Mouse (Mus musculus): ENCODE results near the gene Gtf2a1l. TPM values are rescaled to one million over a fixed set of nuclear protein-coding genes. Genes with fewer than 3 reads are reported as not detected.

Gtf2a1l gene
- polyA plus RNA-seq, 1 experiment from 2014 or later: not detected

DNA sequence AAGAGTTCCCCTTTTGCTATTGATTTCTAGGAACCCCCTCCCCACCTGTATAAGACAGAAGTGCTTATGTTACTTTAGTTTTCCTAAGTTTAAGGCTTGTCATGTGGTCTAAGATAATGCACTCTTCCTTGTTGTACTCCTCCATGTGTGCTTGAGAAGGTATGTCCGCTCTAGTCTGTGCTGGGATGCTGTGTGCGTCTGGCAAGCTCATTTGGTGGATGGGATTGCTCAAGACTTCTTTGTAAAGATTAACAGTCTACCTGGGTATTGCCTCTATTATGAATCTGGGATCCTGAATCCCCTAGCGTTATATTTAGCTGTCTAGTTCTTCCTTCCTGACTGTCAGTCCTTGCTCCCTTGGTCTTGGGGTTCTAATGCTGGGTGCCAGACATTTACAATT lies 35.8 kb upstream of the Gtf2a1l start:
- Histone ChIP-seq H3K4me1 (peaks cover 31% of the 10 kb centered on the region), H3K36me3 (peaks cover 22% of the 10 kb centered on the region), H3K4me3 (no peak overlapping the region), H3K27me3 (ENCODE audit: insufficient read depth, poor library complexity, severe bottlenecking) (no peaks in the 10 kb centered on the region), H3K9me3 (no peaks in the 10 kb centered on the region), H3K27ac (no peak overlapping the region)
- DNase-seq (ENCODE audit: low spot score): no peak
- 88% methylated on average over 3 of the region's 3 CpGs for whole genome bisulfite sequencing

DNA sequence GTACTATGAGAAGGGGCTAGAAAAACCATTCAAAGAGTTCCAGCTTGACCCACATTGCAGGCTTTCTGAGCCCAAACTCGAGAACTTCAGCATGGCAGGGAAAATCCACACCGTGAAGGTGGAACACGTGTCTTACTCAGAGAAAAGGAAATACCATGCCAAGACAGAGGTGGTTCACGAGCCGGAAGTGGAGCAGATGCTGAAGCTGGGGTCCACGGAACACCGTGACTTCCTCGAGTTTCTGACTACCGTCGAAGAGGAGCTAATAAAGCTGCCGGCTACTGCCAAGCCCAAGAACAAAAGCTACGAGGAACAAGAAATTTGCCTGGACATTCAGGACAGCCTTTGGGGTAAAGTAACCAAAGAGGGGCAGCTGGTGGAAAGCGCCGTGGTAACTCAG lies 32.4 kb upstream of the Gtf2a1l start:
- DNase-seq (ENCODE audit: low spot score): no peak
- H3K27ac ChIP-seq: no peak overlapping the region
- 86% methylated on average over 14 of the region's 14 CpGs for WGBS

DNA sequence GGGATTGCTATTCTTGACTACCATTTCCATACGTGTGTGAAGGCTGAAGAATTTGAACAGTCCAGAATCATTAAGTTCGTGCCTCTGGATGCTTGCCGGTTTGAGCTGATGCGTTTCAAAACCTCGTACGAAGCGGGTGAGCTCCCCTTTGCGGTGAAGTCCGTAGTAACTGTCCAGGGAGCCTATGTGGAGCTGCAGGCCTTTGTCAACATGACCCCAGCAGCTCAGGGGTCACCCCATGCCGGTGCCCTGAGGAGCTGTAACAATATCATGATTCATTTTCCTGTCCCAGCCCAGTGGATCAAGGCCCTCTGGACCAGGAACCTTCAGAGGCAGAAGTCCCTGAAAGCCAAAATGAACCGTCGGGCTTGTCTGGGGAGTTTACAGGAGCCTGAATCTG lies 31.9 kb upstream of the Gtf2a1l start:
- H3K36me3 ChIP-seq: peaks cover 24% of the 10 kb centered on the region
- H3K9me3 ChIP-seq: no peaks in the 10 kb centered on the region
- no peak overlapping the region for H3K27ac ChIP-seq
- no peaks in the 10 kb centered on the region for H3K27me3 ChIP-seq (ENCODE audit: insufficient read depth, poor library complexity, severe bottlenecking)
- no peak overlapping the region for H3K4me3 ChIP-seq
- WGBS: 67% methylated on average over 12 of the region's 12 CpGs
- no peak for DNase-seq (ENCODE audit: low spot score)
- peaks cover 4% of the 10 kb centered on the region; the same call in 1 of the 2 replicates for H3K4me1 ChIP-seq

More for the DNA sequence above, 32.4 kb upstream of the Gtf2a1l start:
- Histone ChIP-seq H3K27me3 (ENCODE audit: insufficient read depth, poor library complexity, severe bottlenecking) (no peaks in the 10 kb centered on the region), H3K4me3 (no peak overlapping the region), H3K4me1 (peaks cover 4% of the 10 kb centered on the region; the same call in 1 of the 2 replicates), H3K9me3 (no peaks in the 10 kb centered on the region), H3K36me3 (peaks cover 24% of the 10 kb centered on the region)

DNA sequence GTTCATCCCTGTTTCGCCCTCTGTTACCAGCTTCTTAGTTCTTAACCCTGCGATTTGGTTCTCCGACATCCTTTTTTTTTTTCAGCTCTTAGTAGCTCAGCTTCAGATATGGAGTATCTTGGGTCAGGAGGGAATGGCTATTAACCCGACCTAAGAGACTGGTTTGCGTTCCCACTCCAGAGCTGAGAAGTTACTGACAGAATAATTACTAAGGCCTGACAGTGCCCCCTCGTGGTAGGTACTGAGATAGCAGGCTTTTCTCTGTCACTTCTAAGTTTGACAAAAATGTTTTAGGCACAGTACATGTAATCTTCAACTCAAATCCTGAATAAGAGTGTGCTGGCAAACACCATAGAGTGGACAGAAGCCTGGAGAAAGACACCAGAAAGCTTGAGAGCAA lies 27.4 kb upstream of the Gtf2a1l start:
- H3K4me1 ChIP-seq: peaks cover 4% of the 10 kb centered on the region; the same call in 1 of the 2 replicates
- 20% methylated on average over 6 of the region's 6 CpGs for WGBS
- no peak overlapping the region for H3K27ac ChIP-seq
- no peak overlapping the region for H3K4me3 ChIP-seq
- H3K27me3 ChIP-seq (ENCODE audit: insufficient read depth, poor library complexity, severe bottlenecking): no peaks in the 10 kb centered on the region
- peak; percentile 86 for DNase-seq (ENCODE audit: low spot score)
- no peaks in the 10 kb centered on the region for H3K9me3 ChIP-seq
- H3K36me3 ChIP-seq: peaks cover 24% of the 10 kb centered on the region

DNA sequence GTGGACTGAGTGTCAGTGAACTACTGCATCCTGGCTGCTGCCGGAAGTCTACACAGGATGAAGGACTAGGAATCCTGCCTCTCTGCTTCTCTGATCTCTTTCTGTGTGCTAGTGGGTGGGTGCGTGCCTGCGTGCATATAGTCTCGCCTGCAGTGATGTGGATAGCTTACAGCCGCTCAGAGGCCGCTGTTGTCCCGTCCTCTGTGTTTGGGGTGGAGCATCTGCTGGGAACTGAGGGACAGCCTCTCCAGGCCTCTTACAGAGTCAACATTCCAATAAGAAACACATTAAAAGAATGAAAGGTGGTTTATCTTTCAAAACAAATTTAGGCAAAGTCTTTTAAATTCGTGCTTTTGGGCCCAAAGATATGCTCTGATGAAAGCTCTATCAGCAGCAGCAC lies 26.6 kb upstream of the Gtf2a1l start:
- Histone ChIP-seq H3K4me3 (no peak overlapping the region), H3K4me1 (peaks cover 4% of the 10 kb centered on the region; the same call in 1 of the 2 replicates), H3K9me3 (no peaks in the 10 kb centered on the region), H3K27me3 (ENCODE audit: insufficient read depth, poor library complexity, severe bottlenecking) (no peaks in the 10 kb centered on the region), H3K36me3 (peaks cover 23% of the 10 kb centered on the region; the same call in 1 of the 2 replicates), H3K27ac (no peak overlapping the region)
- 86% methylated on average over 8 of the region's 8 CpGs for WGBS
- no peak for DNase-seq (ENCODE audit: low spot score)

- peaks cover 35% of the 10 kb centered on the region for H3K36me3 ChIP-seq
- WGBS: 78% methylated on average over 7 of the region's 7 CpGs
- no peaks in the 10 kb centered on the region for H3K27me3 ChIP-seq (ENCODE audit: insufficient read depth, poor library complexity, severe bottlenecking)
- H3K9me3 ChIP-seq: no peaks in the 10 kb centered on the region
- no peak overlapping the region for H3K27ac ChIP-seq
- no peak overlapping the region for H3K4me3 ChIP-seq
- DNase-seq (ENCODE audit: low spot score): no peak
- peaks cover 4% of the 10 kb centered on the region; the same call in 1 of the 2 replicates for H3K4me1 ChIP-seq
Measured at GRCm38 (mm10) chr17:88644876-88645275, 23.6 kb upstream of the Gtf2a1l start.

DNA sequence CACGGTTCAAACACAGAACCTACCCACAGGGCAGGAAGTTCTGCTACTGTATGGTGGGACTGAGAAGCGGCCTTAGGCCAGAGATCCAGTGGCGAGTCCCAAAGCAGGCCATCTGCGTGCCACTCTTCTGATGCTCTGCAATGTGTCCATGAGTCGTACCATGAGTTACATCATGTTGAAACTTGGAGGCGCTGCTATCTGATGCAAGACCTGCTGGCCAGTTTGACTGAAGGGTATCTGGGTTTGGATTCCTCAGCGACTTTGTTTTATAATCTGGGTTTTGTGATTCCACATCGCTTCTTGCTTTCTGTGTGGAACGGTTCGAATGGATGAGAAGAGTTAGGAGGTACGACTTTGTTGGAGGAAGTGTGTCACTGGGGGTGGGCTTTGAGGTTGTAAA lies 23.2 kb upstream of the Gtf2a1l start:
- H3K36me3 ChIP-seq: peaks cover 34% of the 10 kb centered on the region
- no peak for DNase-seq (ENCODE audit: low spot score)
- H3K9me3 ChIP-seq: no peaks in the 10 kb centered on the region
- no peaks in the 10 kb centered on the region for H3K27me3 ChIP-seq (ENCODE audit: insufficient read depth, poor library complexity, severe bottlenecking)
- H3K27ac ChIP-seq: no peak overlapping the region
- H3K4me1 ChIP-seq: peaks cover 4% of the 10 kb centered on the region; the same call in 1 of the 2 replicates
- no peak overlapping the region for H3K4me3 ChIP-seq
- 89% methylated on average over 11 of the region's 11 CpGs for WGBS

GRCm38 (mm10) chr17:88647149-88647548 lies 21.3 kb upstream of the Gtf2a1l start:
- Histone ChIP-seq H3K4me1 (no peaks in the 10 kb centered on the region), H3K27me3 (ENCODE audit: insufficient read depth, poor library complexity, severe bottlenecking) (no peaks in the 10 kb centered on the region), H3K27ac (no peak overlapping the region), H3K9me3 (no peaks in the 10 kb centered on the region), H3K4me3 (no peak overlapping the region), H3K36me3 (peaks cover 34% of the 10 kb centered on the region)
- WGBS: 81% methylated on average over 3 of the region's 3 CpGs
- no peak for DNase-seq (ENCODE audit: low spot score)

GRCm38 (mm10) chr17:88652010-88652409 lies 16.4 kb upstream of the Gtf2a1l start:
- Histone ChIP-seq H3K36me3 (peaks cover 14% of the 10 kb centered on the region), H3K4me1 (no peaks in the 10 kb centered on the region), H3K9me3 (no peaks in the 10 kb centered on the region), H3K27me3 (ENCODE audit: insufficient read depth, poor library complexity, severe bottlenecking) (no peaks in the 10 kb centered on the region), H3K4me3 (no peak overlapping the region), H3K27ac (no peak overlapping the region)
- 6% methylated on average over 9 of the region's 9 CpGs for WGBS
- DNase-seq (ENCODE audit: low spot score): no peak

DNA sequence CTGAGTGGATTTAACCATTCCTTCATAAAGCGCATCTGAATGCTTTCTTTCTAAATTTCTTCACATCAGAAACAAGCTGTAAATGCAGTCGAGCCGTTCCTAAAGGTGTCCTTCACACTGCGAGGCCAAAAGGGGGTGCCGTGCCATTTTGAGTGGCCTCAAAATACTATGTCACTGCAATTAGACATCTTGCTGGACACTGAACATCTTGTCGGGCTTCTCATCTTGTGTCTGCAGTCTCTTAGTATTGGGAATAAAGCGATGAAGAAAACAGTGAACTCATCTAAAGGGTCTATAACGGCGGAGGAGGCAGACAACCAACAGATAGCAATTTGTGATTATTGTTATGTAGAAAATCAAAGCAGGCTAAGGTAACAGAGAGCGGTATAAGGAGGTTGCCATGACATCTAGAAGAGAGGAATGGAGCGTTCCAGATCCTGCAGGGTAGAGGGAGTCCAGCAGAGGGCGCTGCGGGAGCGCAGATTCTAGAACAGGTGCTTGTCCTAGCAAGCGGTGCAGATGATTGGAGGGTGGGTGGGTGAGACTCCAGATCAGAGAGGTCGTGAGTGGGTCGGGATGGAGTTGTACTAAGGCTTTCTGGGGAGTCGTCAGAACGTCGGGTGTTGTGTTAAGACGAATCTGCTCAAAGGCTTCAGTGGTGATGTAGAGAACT lies 15.6 kb upstream of the Gtf2a1l start:
- H3K4me3 ChIP-seq: no peak overlapping the region
- DNase-seq (ENCODE audit: low spot score): peak; percentile 91
- H3K27ac ChIP-seq: no peak overlapping the region
- WGBS: 20% methylated on average over 21 of the region's 21 CpGs
- H3K9me3 ChIP-seq: no peaks in the 10 kb centered on the region
- no peaks in the 10 kb centered on the region for H3K4me1 ChIP-seq
- no peaks in the 10 kb centered on the region for H3K27me3 ChIP-seq (ENCODE audit: insufficient read depth, poor library complexity, severe bottlenecking)
- peaks cover 10% of the 10 kb centered on the region for H3K36me3 ChIP-seq

DNA sequence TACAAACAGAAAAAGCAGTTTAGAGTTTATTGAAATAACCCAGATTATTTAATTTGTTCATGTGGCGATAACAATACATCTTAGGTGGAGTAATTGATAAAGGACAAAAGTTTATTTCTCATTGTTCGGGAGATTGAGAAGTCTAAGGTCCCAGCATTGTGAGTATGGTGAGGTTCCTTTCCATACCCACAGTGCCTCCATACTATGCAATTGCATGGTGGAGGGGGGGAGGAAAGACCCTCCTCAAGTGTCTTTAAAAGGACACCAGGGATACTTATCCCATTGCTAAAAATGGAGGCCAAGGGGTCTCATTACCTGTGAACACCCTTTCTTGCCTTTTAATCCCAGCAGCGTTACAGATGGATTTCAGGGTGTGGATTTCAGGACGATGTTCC lies 15.1 kb upstream of the Gtf2a1l start:
- WGBS: 74% methylated on average over 4 of the region's 4 CpGs
- DNase-seq (ENCODE audit: low spot score): no peak
- peaks cover 6% of the 10 kb centered on the region for H3K36me3 ChIP-seq

DNA sequence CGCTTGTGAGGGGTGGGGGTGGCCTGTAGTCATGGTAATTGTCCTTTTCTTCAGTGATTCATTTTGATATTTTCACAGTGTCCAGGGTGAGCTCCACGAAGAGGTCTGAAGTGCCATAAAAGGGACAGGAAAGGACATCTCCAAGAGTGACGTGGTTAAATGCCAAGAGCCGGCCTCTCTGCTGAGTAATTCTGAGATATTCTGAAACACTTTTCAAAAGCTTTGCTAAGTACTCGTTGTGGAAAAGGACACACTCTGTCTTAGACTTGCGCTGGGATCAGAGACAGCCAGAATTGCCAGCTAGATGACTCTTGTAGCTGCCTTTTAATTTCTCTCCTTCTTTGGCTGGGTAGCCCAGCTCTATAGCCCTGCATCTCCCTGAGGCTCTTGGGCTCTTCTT lies 9.9 kb upstream of the Gtf2a1l start:
- Histone ChIP-seq H3K27me3 (ENCODE audit: insufficient read depth, poor library complexity, severe bottlenecking) (no peaks in the 10 kb centered on the region), H3K4me3 (no peak overlapping the region), H3K4me1 (no peaks in the 10 kb centered on the region), H3K27ac (no peak overlapping the region), H3K9me3 (no peaks in the 10 kb centered on the region), H3K36me3 (no peaks in the 10 kb centered on the region)
- 75% methylated on average over 6 of the region's 6 CpGs for WGBS
- DNase-seq (ENCODE audit: low spot score): no peak

More for the DNA sequence above, 15.1 kb upstream of the Gtf2a1l start:
- Histone ChIP-seq H3K4me3 (no peak overlapping the region), H3K27me3 (ENCODE audit: insufficient read depth, poor library complexity, severe bottlenecking) (no peaks in the 10 kb centered on the region), H3K27ac (no peak overlapping the region), H3K9me3 (no peaks in the 10 kb centered on the region), H3K4me1 (no peaks in the 10 kb centered on the region)

- Histone ChIP-seq H3K4me3 (no peak overlapping the region), H3K27me3 (ENCODE audit: insufficient read depth, poor library complexity, severe bottlenecking) (no peaks in the 10 kb centered on the region), H3K4me1 (peaks cover 5% of the 10 kb centered on the region; the same call in 1 of the 2 replicates), H3K27ac (no peak overlapping the region), H3K9me3 (no peaks in the 10 kb centered on the region), H3K36me3 (no peaks in the 10 kb centered on the region)
- 55% methylated on average over 2 of the region's 2 CpGs for WGBS
- no peak for DNase-seq (ENCODE audit: low spot score)
Measured at GRCm38 (mm10) chr17:88666076-88666475, 2.4 kb upstream of the Gtf2a1l start.

DNA sequence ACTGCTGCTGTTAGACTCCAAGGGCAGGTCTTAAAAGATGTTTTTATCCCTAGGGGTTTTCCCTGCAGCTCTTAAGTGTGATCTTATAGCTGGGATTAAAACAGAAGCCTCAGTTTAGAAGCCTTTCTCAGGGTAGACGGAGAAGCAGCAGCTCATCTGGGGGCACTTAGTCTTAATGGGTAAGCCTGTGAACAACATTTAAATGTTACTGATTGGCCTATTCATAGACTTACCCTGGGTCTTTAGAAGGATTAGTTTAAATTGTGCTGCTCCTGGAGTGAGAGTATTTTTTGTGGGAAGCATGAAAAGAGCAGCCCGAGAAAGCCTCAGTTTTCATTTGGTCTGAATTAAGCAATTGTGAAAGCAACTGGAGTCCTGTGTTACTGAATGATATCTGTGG lies 1.5 kb downstream of the Gtf2a1l start:
- WGBS: 58% methylated on average over 2 of the region's 2 CpGs
- Histone ChIP-seq H3K36me3 (no peaks in the 10 kb centered on the region), H3K27me3 (ENCODE audit: insufficient read depth, poor library complexity, severe bottlenecking) (no peaks in the 10 kb centered on the region), H3K4me1 (peaks cover 5% of the 10 kb centered on the region; the same call in 1 of the 2 replicates), H3K9me3 (no peaks in the 10 kb centered on the region), H3K27ac (no peak overlapping the region), H3K4me3 (no peak overlapping the region)
- no peak for DNase-seq (ENCODE audit: low spot score)

All from heart, embryonic 10.5 days (tissue).